Mouse (Mus musculus) liver, adult (tissue): Measurements from ENCODE around the gene Shc1.

Experiments used
- GATA4 ChIP-seq: IDR thresholded peaks from 2 replicates; pipeline ENCODE4 v1.6.1; 2014; ENCODE audit warnings: mild to moderate bottlenecking, low read length; ENCODE audit not compliant: insufficient replicate concordance

The Shc1 gene

DNA sequence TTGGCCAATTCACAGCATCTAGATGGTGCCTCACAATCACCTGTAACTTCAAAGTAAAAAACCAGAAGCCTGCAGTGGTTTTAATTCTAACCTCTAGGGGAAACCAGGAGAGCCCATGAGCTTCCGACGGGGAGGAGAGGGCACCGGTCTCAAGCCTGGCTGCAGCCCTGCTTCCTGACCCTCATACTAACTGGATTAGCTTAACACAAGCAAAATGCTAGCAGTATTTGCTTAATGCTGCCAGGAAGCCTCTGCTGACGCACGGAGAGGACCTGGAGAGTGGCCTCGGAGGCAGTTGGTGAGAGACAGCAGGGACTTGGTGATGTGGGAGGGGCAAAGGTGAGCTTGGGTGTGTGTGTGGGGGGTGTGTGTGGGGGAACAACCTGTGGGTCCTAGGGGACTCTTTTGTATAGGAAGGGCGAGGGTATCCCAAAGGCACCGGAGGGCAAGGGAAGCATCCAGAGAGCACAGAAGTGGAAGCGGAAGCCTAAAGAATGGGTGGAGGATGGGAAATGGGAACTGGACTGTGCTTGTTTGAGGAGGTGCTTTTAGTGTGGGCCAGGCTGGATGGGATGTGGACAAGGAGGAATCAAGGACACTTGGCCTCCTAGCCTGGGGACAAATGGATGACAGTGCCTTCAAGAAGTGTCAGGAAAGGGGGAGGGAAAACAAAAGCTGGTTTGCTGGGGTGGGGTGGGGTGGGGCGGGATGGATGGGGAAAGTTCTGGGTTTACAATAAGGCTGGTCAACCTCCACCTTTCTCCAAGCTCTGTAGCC is 36.3 kb downstream of the Shc1 start, which contains the start of gene Pmvk:
Pmvk (plus strand) TSS at position 141 of the 777 bp plus-strand sequence.
- no peak for TF ChIP-seq GATA4

DNA sequence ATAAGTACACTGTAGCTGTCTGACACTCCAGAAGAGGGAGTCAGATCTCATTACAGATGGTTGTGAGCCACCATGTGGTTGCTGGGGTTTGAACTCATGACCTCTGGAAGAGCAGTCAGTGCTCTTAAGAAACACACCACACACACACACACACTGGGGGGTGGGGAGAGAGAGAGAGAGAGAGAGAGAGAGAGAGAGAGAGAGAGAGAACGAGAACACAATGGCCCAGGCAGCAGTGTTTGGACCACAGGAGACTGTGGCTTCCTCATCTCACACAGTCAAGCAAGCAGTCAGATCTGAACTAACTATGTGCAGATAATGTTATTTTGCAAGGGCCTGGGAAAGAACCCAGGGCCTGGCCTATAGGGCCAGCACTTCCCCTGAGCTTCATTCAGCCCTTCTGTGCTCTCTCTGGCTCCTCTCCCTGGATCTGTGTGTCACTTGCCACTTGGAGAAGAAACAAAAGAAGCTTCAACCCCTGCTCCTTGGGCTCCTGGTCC is 37.6 kb downstream of the Shc1 start:
- no peak for TF ChIP-seq GATA4

DNA sequence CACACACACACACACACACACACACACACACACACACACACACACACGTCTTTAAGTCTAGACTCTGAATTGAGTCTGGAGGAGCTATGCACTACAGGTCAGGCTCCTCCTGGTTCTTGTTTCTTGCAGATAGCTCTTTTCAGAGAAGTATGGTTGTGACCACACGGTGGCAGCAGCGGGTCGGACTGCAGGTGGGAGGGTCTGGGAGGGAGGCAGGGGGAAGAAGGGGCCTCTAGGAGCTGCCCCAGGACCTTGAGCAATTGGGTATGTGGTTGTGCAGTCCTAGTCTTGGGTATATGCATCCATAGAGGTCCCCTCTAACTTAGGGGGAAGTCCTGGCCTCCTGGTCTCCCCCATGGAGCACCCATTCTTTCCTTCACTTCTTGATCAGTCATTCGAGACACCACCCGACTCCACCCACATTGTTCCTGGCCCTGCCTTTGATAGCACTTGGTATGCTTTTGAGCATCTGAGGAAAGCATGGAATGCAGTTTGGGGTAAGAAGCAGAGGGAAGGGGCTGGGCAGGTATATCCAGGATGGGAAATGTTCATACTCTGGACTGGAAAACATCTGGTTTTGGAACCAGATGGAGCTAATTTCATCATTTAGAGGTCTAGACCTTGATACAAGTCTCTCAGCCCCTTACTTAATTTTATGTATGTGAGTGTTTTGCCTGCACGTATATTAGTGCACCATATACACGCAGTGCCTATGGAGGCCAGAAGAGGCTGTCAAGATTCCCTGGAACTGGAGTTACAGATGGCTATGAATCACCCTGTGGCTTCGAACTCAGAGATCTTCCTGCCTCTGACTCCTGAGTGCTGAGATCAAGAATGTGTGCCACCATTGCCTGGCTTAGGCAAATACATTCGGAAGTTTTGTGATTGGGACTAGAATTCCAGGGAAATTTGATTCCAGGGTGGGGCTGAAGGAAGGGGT is 38.8 kb downstream of the Shc1 start:
- TF ChIP-seq GATA4 = no peak

DNA sequence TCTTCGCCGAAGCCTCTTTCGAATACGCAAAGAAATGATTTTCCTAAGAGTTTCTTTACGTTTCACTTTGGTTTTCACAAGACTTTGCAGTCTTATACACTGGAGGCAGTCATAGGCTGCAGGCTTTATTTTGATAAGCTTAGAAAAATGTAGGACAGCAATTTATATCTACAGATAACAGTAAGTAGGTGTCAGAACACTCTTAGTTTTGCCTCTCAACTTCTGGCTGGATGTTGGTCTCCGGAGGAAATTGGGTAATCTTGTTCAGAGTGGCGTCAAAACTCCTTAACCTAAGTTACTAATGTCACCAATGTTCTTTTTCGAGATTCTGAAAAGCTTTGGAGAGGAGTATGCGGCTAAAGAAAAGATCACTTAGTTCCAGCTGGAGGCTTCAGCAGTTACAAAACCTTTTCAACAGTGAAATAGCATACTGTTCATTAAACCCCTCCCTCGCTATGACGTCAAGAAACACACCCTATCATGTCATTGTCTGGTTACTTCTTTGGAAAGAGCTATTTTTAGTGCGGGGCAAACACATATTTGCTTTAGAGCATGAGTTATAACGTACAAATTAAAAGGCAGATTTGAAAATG is 40.2 kb downstream of the Shc1 start:
- no peak for TF ChIP-seq GATA4

DNA sequence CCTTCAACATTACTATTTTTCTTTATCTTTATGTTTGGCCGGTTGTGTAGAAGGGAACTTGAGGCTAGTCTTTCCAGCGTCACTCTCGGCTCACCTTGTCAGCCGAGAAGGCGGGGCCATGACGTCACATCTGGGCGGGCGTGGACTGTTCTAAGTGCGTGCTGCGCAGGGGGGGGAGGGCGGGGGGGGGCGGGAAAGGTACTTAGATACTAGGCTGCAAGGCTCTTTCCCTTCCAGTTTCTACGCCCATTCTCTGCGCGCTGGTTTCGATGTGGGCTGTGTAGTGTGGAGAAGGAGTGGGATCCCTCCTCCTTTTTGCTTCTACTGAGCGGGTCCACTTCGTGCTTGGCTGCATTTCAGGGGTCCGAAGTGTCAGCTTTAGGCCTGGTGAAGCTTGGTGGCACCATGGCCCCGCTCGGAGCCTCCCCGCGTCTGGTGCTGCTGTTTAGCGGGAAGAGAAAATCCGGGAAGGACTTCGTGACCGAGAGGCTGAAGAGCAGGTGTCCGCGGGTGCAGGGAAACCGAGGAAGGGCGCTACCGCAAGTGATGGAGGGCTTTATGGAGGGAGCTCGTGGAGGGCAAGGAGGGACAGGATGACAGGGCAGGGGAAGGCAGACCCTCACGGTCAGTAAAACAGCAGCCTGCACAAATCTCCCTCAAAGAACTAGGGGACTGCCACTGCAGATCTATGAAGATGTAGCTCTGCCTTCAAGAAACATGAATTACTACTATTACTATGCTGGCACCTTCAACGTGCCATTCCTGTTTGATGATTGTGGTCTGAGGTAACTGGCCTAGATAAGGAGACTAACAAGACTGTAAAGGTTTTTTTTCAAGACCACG is 40.9 kb downstream of the Shc1 start:
- TF ChIP-seq GATA4 = no peak

DNA sequence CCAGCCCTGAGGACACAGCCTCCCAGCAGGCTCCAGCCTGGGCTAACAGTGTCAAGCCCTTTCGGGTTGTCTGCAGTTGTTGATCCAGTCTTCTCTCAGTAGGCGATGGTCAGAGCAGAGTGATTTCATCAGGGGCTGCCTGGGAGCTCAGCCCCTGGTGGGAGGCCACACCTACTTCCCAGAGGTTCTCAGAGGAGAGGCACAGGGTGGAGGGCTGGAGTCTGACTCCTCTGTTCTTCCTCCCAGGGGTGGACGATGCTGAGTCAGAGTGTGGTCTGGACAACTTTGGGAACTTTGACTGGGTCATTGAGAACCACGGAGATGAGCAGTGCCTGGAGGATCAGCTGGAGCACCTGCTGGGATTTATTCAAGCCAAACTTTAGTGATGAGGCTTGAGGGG is 50.0 kb downstream of the Shc1 start:
- TF ChIP-seq GATA4 = no peak

DNA sequence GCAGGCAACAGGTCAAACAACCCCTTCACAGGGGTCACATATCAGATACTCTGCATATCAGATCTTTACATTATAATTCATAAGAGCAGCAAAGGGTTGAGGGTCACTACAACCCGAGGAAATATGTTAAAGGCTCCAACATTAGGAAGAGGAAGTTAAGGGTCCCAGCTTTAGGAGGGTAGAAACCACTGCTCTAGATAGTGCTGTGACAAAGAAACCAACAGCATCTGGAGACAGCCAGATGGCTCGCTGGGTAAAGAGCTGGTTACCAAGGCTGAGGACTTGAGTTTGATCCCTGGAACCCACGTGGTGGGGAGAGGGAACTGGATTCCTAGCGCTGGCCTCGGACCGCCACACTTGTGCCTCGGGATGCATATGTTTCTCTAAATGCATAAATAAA is 54.0 kb downstream of the Shc1 start:
- no peak for TF ChIP-seq GATA4

DNA sequence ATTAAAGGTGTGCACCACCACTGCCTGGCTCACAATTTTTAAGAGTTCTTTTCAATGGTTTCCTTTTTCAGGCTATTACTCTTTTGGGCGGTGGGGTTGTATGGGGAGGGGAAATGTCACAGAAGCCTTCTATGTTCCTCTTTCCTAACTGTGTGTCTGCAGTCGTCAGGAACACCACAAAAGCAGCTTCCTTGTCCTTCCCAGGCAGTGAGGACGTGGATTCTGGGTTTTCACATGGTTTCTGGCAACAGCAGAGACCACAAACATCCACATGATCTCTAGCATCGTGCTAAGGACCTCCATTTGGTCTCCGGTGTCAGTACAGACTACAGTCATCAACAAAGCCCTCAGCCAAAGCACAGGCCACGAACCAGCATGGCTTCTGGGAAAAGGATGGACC is 55.6 kb downstream of the Shc1 start:
- TF ChIP-seq GATA4 = no peak

DNA sequence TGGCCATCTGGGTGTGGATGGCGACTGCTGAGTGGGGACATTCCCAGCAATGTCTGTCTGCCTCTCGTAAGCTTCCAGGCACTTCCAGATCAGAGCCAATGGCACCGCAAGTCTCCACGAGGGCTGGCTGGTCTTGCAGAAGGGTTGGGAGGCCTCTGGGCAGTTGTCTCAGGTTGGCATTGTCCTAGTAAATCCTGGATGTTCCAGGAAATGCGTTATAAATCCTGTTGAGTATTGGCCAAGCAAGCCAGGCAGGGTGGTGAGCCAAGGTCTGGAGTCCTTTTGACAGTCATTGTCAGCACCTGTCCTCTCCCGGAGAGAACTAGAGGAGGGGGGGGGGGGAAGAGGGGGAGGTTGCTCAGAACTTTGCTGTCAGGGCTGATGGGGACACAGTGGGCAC is 60.8 kb downstream of the Shc1 start:
- TF ChIP-seq GATA4 = no peak
